Mouse (Mus musculus): Measurements from ENCODE around the gene Serpinb3d.
"Not testable (repeated sequence)": the region's sequence is repeated elsewhere in the genome, so short reads cannot be mapped to it uniquely, and the experiment has no call there.

Gene Serpinb3d

DNA sequence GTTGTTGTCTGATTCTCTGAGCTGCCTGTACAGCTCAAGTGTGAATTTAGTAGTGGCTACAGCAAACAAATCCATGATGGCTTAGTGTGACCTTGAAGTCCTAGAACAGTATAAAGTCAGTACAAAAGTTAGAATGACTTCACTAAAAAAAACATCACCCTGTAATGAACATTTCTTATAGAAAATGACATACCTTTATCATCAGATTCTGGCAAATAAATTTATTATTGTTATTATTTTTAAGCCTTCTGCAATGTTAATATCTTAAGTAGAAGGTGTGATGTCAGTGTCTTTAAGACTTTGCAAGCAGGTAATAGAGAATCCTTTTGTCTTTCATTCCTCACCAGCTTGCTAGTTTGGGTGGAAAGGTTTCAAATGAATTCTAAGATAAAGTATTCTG is at the start of gene Serpinb3d:
TSS of gene Serpinb3d (minus strand) at position 101 of the 400 bp plus-strand sequence.
- DNase-seq (ENCODE audit: low spot score): no peak

DNA sequence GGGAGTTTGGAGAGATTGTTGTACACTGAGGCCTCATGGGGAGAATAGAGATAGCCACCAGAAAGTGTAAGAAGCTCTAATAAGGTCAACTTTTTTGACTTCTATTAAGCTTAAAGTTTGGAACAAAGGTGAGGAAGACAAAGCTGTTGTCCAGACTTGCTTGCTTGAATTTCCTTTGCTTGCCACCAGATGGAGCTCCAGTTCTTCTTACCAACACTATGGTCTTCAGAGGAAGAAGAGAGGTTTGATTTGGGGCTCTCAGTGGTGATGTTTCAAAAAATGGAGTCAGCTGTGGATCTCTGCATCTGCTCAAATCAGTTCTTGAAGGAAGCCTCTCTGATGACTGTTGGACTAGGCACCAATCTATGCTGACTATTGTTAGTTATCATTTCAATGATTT is 44.1 kb upstream of the Serpinb3d start:
- peak; percentile 18 for DNase-seq (ENCODE audit: low spot score)

DNA sequence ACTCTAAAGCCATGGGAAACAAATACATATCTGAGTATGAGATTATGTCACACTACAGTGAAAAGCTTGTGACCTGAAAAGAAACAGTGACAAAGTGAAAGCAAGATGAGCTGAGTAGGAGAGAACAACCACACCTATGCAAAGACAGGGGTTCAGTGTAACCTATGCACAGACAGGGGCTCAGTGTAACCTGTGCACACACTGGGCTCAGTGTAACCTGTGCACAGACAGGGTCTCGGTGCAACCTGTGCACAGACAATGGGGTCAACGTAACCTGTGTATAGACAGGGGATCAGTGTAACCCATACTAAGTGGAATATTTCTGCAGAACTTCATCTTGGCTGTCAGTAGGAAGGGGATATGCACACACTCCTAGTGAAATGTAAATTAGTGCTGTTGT is 15.1 kb upstream of the Serpinb3d start:
- no peak for DNase-seq (ENCODE audit: low spot score)

DNA sequence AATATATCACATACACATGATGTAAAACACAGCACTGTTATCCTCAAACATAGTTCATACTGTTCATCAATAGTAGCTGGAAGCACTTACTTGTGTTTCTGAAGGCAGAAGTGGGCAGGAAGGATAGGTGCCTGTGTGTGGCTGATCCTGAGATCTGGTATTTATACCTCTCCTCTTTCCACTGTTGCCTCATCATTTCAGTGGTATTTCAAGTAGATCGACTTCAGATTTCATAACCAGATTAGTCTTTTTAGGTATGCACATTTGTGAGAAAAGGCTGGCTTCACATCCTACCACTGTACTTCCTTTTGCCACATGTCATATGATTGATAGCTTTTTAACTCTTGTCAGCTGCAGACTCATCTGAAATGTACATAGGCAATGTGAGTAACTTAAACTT is 31.1 kb downstream of the Serpinb3d start, which contains the start of gene Serpinb3a:
TSS of gene Serpinb3a (minus strand) at position 101 of the 400 bp plus-strand sequence.
- DNase-seq (ENCODE audit: low spot score): no peak

DNA sequence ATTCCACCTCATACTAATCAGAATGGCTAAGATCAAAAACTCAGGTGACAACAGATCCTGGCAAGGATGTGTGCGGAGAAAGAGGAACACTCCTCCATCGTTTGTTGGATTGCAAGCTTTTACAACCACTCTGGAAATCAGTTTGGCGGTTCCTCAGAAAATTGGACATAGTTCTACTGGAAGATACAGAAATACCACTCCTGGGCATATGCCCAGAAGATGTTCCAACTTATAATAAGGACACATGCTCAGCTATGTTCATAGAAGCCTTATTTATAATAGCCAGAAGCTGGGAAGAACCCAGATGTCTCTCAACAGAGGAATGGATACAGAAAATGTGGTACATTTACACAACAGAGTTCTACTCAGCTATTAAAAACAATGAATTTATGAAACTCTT is 49.1 kb downstream of the Serpinb3d start:
- not testable (repeated sequence) for DNase-seq (ENCODE audit: low spot score)

All from retina, embryonic 14.5 days (tissue).